Mouse (Mus musculus): ENCODE data around the gene Cldn10. TPM values are rescaled to one million over a fixed set of nuclear protein-coding genes. Genes with fewer than 3 reads are reported as not detected.
"Not testable (repeated sequence)": the region's sequence is repeated elsewhere in the genome, so short reads cannot be mapped to it uniquely, and the experiment has no call there.

The Cldn10 gene
- total and polyA plus RNA-seq, 2 experiments: 0.09 TPM; not detected in 1

DNA sequence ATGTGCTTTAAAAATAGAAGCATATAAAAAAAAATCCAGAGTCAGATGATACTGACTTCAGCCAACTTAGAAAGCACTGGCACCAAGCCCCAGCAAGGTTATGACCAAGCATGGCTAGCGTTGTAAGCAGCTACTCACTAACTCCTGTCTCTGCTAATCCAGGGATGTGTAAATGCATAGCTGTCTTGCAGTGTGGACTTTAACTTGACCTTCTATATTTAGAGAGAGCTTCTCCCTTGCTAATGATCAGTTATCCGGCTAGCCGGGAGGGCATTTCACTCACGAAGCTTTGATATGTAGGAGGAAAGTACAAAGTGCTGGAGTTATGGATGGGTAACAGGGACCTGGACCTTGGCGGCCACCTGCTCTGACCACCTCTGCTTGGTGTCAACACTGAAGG is 19.9 kb downstream of the Cldn10 start:
- H3K4me3 ChIP-seq (ENCODE audit: insufficient read depth, low read depth, low read length): no peak overlapping the region
- WGBS: 79% methylated on average over 5 of the region's 5 CpGs
- H3K27ac ChIP-seq (replicated peaks; ENCODE audit: insufficient read depth, low read depth, low read length): no peak overlapping the region

DNA sequence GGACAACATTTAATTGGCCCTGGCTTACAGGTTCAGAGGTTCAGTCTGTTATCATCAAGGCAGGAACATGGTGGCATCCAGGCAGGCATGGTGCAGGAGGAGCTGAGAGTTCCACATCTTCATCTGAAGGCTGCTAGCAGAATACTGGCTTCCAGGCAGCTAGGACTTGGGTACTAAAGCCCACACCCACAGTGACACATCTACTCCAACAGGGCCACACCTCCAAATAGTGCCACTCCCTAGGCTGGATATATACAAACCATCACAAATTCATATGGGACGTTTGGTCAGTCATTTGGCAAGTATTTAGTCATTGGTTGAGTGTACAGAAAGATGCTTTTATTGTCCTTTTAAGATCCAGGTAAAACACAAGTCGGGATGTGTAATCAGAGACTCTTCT is 20.5 kb downstream of the Cldn10 start:
- 72% methylated on average over 2 of the region's 2 CpGs for WGBS
- not testable (repeated sequence) for H3K27me3 ChIP-seq (ENCODE audit: control insufficient read depth, insufficient read depth, low read length); H3K27ac ChIP-seq (replicated peaks; ENCODE audit: insufficient read depth, low read depth, low read length); H3K9ac ChIP-seq (ENCODE audit: low read depth, low read length); H3K4me1 ChIP-seq (ENCODE audit: control insufficient read depth, insufficient read depth, low read length); H3K36me3 ChIP-seq (ENCODE audit: control insufficient read depth, insufficient read depth, low read length); H3K4me3 ChIP-seq (ENCODE audit: insufficient read depth, low read depth, low read length); H3K79me2 ChIP-seq (ENCODE audit: control insufficient read depth, insufficient read depth, low read length); DNase-seq (ENCODE audit: extremely low read depth, low read depth, low spot score)

More for the DNA sequence above, 19.9 kb downstream of the Cldn10 start:
- H3K36me3 ChIP-seq (ENCODE audit: control insufficient read depth, insufficient read depth, low read length): no peaks in the 10 kb centered on the region
- peaks cover 4% of the 10 kb centered on the region; the same call in 1 of the 2 replicates for H3K27me3 ChIP-seq (ENCODE audit: control insufficient read depth, insufficient read depth, low read length)
- H3K4me1 ChIP-seq (ENCODE audit: control insufficient read depth, insufficient read depth, low read length): no peaks in the 10 kb centered on the region
- no peak for DNase-seq (ENCODE audit: extremely low read depth, low read depth, low spot score)
- no peak for TF ChIP-seq CTCF (IDR thresholded peaks at IDR 0.05; ENCODE audit: low read depth, low read length)
- TF ChIP-seq POLR2A (IDR thresholded peaks at IDR 0.05; ENCODE audit: extremely low read depth, insufficient read depth, low read length): no peak
- H3K79me2 ChIP-seq (ENCODE audit: control insufficient read depth, insufficient read depth, low read length): no peaks in the 10 kb centered on the region
- no peak overlapping the region for H3K9ac ChIP-seq (ENCODE audit: low read depth, low read length)

DNA sequence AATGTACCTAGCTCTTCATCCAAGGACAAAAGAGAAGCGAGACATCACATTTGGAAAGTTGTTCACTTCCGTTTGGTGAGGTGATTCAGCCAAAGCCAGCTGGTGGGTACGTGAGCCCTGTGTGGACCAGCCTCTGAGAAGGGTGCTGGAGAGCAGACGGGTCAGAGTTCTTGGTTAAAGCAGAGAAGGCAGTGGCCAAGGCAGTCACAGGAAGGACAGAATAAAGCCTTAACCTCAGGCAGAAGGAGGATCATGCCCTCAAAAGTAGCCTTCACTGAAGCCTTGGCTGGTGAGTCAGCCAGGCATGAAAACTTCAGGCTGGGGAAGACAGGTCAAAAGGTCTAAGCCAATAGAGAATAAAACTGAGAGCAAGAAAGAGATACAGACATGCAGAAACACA is 22.0 kb downstream of the Cldn10 start:
- DNase-seq (ENCODE audit: extremely low read depth, low read depth, low spot score): no peak
- H3K4me1 ChIP-seq (ENCODE audit: control insufficient read depth, insufficient read depth, low read length): no peaks in the 10 kb centered on the region
- no peaks in the 10 kb centered on the region for H3K79me2 ChIP-seq (ENCODE audit: control insufficient read depth, insufficient read depth, low read length)
- no peak overlapping the region for H3K4me3 ChIP-seq (ENCODE audit: insufficient read depth, low read depth, low read length)
- 71% methylated on average over 4 of the region's 4 CpGs for WGBS
- no peak overlapping the region for H3K9ac ChIP-seq (ENCODE audit: low read depth, low read length)
- TF ChIP-seq CTCF (IDR thresholded peaks at IDR 0.05; ENCODE audit: low read depth, low read length): no peak
- no peak for TF ChIP-seq POLR2A (IDR thresholded peaks at IDR 0.05; ENCODE audit: extremely low read depth, insufficient read depth, low read length)
- peaks cover 4% of the 10 kb centered on the region; the same call in 1 of the 2 replicates for H3K27me3 ChIP-seq (ENCODE audit: control insufficient read depth, insufficient read depth, low read length)
- no peaks in the 10 kb centered on the region for H3K36me3 ChIP-seq (ENCODE audit: control insufficient read depth, insufficient read depth, low read length)
- no peak overlapping the region for H3K27ac ChIP-seq (replicated peaks; ENCODE audit: insufficient read depth, low read depth, low read length)

DNA sequence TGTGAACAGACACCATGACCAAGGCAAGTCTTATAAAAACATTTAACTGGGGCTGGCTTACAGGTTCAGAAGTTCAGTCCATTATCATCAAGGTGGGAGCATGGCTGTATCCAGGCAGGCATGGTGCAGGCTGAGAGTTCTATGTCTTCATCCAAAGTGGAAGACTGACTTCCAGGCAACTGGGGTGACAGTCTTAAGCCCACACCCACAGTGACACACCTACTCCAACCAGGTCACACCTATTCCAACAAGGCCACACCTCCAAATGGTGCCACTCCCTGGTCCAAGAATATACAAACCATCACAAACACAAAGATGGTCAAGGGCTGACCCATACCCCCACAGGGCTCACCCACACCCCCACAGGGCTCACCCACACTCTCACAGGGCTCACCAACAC is 23.5 kb downstream of the Cldn10 start:
- H3K79me2 ChIP-seq (ENCODE audit: control insufficient read depth, insufficient read depth, low read length); DNase-seq (ENCODE audit: extremely low read depth, low read depth, low spot score); H3K36me3 ChIP-seq (ENCODE audit: control insufficient read depth, insufficient read depth, low read length); H3K27ac ChIP-seq (replicated peaks; ENCODE audit: insufficient read depth, low read depth, low read length); H3K9ac ChIP-seq (ENCODE audit: low read depth, low read length); H3K4me3 ChIP-seq (ENCODE audit: insufficient read depth, low read depth, low read length); H3K27me3 ChIP-seq (ENCODE audit: control insufficient read depth, insufficient read depth, low read length); H3K4me1 ChIP-seq (ENCODE audit: control insufficient read depth, insufficient read depth, low read length): not testable (repeated sequence)

DNA sequence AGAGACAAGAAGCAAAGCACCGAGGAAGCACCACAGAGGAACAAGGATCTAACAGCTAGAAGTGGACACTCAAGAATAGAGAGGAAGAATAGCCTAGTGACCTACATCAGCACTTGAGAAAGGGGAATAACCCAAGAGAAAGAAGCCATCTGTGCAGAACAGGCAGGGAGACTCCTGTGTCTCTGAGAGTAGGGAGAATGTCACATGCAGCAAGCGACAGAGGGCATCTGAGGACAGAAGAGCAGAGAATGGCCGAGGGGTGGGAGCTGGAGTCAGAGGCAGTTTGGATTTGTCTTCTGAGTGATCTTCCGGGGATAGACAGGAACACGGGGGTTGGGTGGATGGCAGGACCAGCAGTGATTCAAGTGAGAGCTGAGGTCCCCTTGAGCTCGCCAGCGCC is 25.4 kb downstream of the Cldn10 start:
- H3K4me3 ChIP-seq (ENCODE audit: insufficient read depth, low read depth, low read length): no peak overlapping the region
- DNase-seq (ENCODE audit: extremely low read depth, low read depth, low spot score): no peak
- H3K36me3 ChIP-seq (ENCODE audit: control insufficient read depth, insufficient read depth, low read length): no peaks in the 10 kb centered on the region
- no peak overlapping the region for H3K9ac ChIP-seq (ENCODE audit: low read depth, low read length)
- H3K79me2 ChIP-seq (ENCODE audit: control insufficient read depth, insufficient read depth, low read length): no peaks in the 10 kb centered on the region
- H3K4me1 ChIP-seq (ENCODE audit: control insufficient read depth, insufficient read depth, low read length): no peaks in the 10 kb centered on the region
- 65% methylated on average over 7 of the region's 7 CpGs for WGBS
- H3K27ac ChIP-seq (replicated peaks; ENCODE audit: insufficient read depth, low read depth, low read length): no peak overlapping the region
- no peaks in the 10 kb centered on the region for H3K27me3 ChIP-seq (ENCODE audit: control insufficient read depth, insufficient read depth, low read length)
- TF ChIP-seq CTCF (IDR thresholded peaks at IDR 0.05; ENCODE audit: low read depth, low read length) (no peak), POLR2A (IDR thresholded peaks at IDR 0.05; ENCODE audit: extremely low read depth, insufficient read depth, low read length) (no peak)

DNA sequence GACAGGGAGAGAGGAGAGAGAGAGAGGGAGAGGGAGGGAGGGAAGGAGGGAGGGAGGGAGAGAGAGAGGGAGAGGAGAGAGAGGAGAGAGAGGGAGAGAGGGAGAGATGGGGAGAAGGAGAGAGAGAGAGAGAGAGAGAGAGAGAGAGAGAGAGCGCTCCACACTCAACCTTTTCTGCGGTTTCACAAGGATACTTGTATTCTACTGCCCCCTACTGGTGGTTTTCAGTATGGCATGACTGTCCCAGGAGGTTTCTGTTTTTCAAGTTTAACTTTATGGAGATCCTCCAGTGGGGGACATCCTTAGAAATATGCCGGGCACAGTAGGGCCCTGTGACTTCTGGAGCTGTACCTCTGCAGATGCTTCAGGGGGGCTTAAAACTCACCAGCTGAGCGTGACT is 28.8 kb downstream of the Cldn10 start:
- H3K27ac ChIP-seq (replicated peaks; ENCODE audit: insufficient read depth, low read depth, low read length): no peak overlapping the region
- H3K27me3 ChIP-seq (ENCODE audit: control insufficient read depth, insufficient read depth, low read length): no peaks in the 10 kb centered on the region
- no peak overlapping the region for H3K4me3 ChIP-seq (ENCODE audit: insufficient read depth, low read depth, low read length)
- TF ChIP-seq POLR2A (IDR thresholded peaks at IDR 0.05; ENCODE audit: extremely low read depth, insufficient read depth, low read length): no peak
- peak; percentile 23 for TF ChIP-seq CTCF (IDR thresholded peaks at IDR 0.05; ENCODE audit: low read depth, low read length)
- no peaks in the 10 kb centered on the region for H3K79me2 ChIP-seq (ENCODE audit: control insufficient read depth, insufficient read depth, low read length)
- DNase-seq (ENCODE audit: extremely low read depth, low read depth, low spot score): peak; percentile 36
- H3K36me3 ChIP-seq (ENCODE audit: control insufficient read depth, insufficient read depth, low read length): no peaks in the 10 kb centered on the region
- 20% methylated on average over 4 of the region's 4 CpGs for WGBS
- no peaks in the 10 kb centered on the region for H3K4me1 ChIP-seq (ENCODE audit: control insufficient read depth, insufficient read depth, low read length)
- no peak overlapping the region for H3K9ac ChIP-seq (ENCODE audit: low read depth, low read length)

All from liver, adult 2 months (tissue).